31 mouse cellular contexts compared by ENCODE assay signal in genomic region chr8:114322096-114322495, GRCm38 (mm10).
"Had no signal": no experiment of that assay in that cellular context is flagged by ENCODE, and none has a peak within 500 bp of the region (broad histone marks: within the 10 kb centered on the region; RNA-seq: fewer than 3 reads in every experiment).

No protein-coding gene starts in this region.

- H3K9me3 ChIP-seq: limb, embryonic 10.5 days; limb, embryonic 13.5 days; limb, embryonic 15.5 days; liver, embryonic 12.5 days; liver, embryonic 13.5 days; liver, embryonic 15.5 days; lung, embryonic 15.5 days; midbrain, embryonic 10.5 days; midbrain, embryonic 13.5 days; midbrain, embryonic 15.5 days had no signal

- DNase-seq: left cerebral cortex, postnatal 4 days; liver; liver, embryonic 13.5 days; liver, postnatal 0 days; lung, adult 18-20 months; lung, adult 2 months; lung, embryonic 14.5 days; lung, postnatal 10 days; lung, postnatal 14 days; lung, postnatal 36 days; lung, postnatal 4 days; midbrain, embryonic 14.5 days had no signal

- H3K36me3 ChIP-seq: limb, embryonic 10.5 days; limb, embryonic 12.5 days; limb, embryonic 13.5 days; limb, embryonic 15.5 days; liver, embryonic 12.5 days; liver, embryonic 13.5 days; liver, embryonic 15.5 days; lung, embryonic 15.5 days; midbrain, embryonic 12.5 days; midbrain, embryonic 15.5 days had no signal

- H3K9ac ChIP-seq: limb, embryonic 12.5 days; limb, embryonic 13.5 days; limb, embryonic 15.5 days; liver, embryonic 12.5 days; liver, embryonic 13.5 days; liver, embryonic 14.5 days; liver, embryonic 15.5 days; liver, postnatal 0 days; lung, embryonic 14.5 days; lung, embryonic 15.5 days; midbrain, embryonic 12.5 days; midbrain, embryonic 13.5 days; midbrain, embryonic 15.5 days had no signal

- H3K4me2 ChIP-seq: limb, embryonic 12.5 days; limb, embryonic 13.5 days; limb, embryonic 15.5 days; liver, embryonic 11.5 days; liver, embryonic 12.5 days; liver, embryonic 13.5 days; liver, embryonic 15.5 days; lung, embryonic 14.5 days; lung, embryonic 15.5 days; midbrain, embryonic 11.5 days; midbrain, embryonic 12.5 days; midbrain, embryonic 13.5 days; midbrain, embryonic 15.5 days had no signal

- H3K4me1 ChIP-seq: limb, embryonic 10.5 days; limb, embryonic 12.5 days; limb, embryonic 13.5 days; limb, embryonic 15.5 days; liver, embryonic 12.5 days; liver, embryonic 13.5 days; liver, embryonic 15.5 days; lung, embryonic 15.5 days; megakaryocyte, embryonic 14.5 days; midbrain, embryonic 10.5 days; midbrain, embryonic 12.5 days; midbrain, embryonic 13.5 days; midbrain, embryonic 15.5 days had no signal

- ATAC-seq: liver, embryonic 12.5 days; liver, postnatal 0 days; lung, postnatal 0 days; midbrain, embryonic 13.5 days; midbrain, embryonic 15.5 days; midbrain, embryonic 16.5 days had no signal

- H3K4me3 ChIP-seq: limb, embryonic 10.5 days; limb, embryonic 12.5 days; limb, embryonic 13.5 days; limb, embryonic 15.5 days; liver, embryonic 12.5 days; liver, embryonic 13.5 days; liver, embryonic 15.5 days; lung, embryonic 15.5 days; megakaryocyte, embryonic 14.5 days; midbrain, embryonic 10.5 days; midbrain, embryonic 12.5 days; midbrain, embryonic 13.5 days; midbrain, embryonic 15.5 days; myocyte had no signal

- H3K27ac ChIP-seq: limb, embryonic 10.5 days; limb, embryonic 12.5 days; limb, embryonic 13.5 days; limb, embryonic 15.5 days; liver, embryonic 12.5 days; liver, embryonic 13.5 days; liver, embryonic 14.5 days; liver, embryonic 15.5 days; lung, embryonic 15.5 days; macrophage; midbrain, embryonic 10.5 days; midbrain, embryonic 12.5 days; midbrain, embryonic 13.5 days; midbrain, embryonic 15.5 days had no signal

- H3K27me3 ChIP-seq: limb, embryonic 12.5 days; limb, embryonic 13.5 days; limb, embryonic 15.5 days; liver, embryonic 12.5 days; liver, embryonic 13.5 days; liver, embryonic 15.5 days; lung, embryonic 15.5 days; megakaryocyte, embryonic 14.5 days; midbrain, embryonic 12.5 days; midbrain, embryonic 13.5 days; midbrain, embryonic 15.5 days had no signal
